Mouse (Mus musculus): ENCODE data around the gene Aox4. TPM values are rescaled to one million over a fixed set of nuclear protein-coding genes. Genes with fewer than 3 reads are reported as not detected.
A peak's percentile ranks its signal among the peaks of the same experiment; 100 is the strongest.

Gene Aox4
- polyA plus RNA-seq, 1 experiment, result 0.51 TPM

DNA sequence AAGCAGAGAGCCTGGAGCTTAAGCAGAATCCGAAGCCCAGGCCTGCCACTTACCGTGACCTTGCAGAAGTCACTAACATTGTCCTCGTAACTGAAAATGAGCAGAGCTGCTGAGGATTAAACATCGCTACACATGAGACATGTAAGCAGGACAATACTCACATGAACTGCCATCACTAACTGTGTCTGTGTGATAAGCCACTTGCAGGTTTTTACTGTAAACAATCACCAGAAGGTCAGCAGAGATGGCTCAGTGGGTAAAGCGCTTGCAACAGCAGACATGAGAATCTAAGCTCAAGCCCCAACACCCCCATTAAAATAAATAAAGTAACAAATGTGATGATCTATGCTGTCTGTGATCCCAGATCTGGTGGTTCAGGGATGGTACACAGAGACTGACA, 28.2 kb downstream of the Aox4 start:
- TF ChIP-seq POLR2A (IDR thresholded peaks at IDR 0.05; ENCODE audit: borderline replicate concordance, extremely low read depth, low read depth, low read length) (no peak), CTCF (IDR thresholded peaks at IDR 0.05; ENCODE audit: insufficient read depth, low read length) (no peak)
- DNase-seq, result no peak
- H3K4me1 ChIP-seq (ENCODE audit: control insufficient read depth, insufficient read depth, low read length), result no peaks in the 10 kb centered on the region
- 65% methylated on average over 5 of the region's 5 CpGs for WGBS
- no peak overlapping the region for H3K4me3 ChIP-seq (replicated peaks; ENCODE audit: extremely low read depth, low read depth, low read length)

DNA sequence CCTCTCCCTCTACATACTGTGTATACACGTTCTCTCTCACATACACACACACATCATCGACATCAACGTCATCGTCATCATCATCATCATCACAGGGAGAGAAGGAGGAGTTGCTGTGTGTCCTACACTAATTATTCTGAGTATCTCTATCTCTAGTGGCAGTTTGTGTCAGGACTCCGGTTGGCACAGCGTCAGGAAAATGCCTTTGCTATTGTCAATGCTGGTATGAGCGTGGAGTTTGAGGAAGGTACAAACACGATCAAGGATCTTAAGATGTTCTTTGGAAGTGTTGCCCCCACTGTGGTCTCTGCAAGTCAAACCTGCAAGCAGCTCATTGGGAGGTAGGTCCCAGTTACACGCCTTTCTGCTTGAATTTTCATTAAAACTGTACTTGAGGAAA, 28.8 kb downstream of the Aox4 start:
- TF ChIP-seq POLR2A (IDR thresholded peaks at IDR 0.05; ENCODE audit: borderline replicate concordance, extremely low read depth, low read depth, low read length) (no peak), CTCF (IDR thresholded peaks at IDR 0.05; ENCODE audit: insufficient read depth, low read length) (no peak)
- no peaks in the 10 kb centered on the region for H3K4me1 ChIP-seq (ENCODE audit: control insufficient read depth, insufficient read depth, low read length)
- no peak overlapping the region for H3K4me3 ChIP-seq (replicated peaks; ENCODE audit: extremely low read depth, low read depth, low read length)
- WGBS, result 87% methylated on average over 9 of the region's 9 CpGs
- DNase-seq, result no peak

DNA sequence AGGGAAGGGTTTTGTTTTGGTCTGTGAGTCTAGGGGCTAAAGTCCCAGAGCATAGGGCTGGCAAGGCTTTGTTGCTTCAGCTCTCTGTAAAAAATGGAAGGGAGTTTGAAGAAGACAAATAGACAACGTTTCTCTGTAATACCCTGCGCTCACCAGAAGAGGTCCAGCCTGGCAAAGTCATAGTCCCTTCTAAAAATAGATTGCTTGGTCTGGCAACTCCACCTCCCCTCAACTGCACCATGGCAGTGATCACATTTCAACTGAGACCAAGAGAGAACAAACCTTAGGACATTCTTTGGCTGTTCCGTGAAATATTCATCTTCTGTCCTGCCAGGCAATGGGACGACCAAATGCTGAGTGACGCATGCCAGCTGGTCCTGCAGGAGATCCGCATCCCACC, 30.1 kb downstream of the Aox4 start:
- DNase-seq, result no peak
- no peak for TF ChIP-seq CTCF (IDR thresholded peaks at IDR 0.05; ENCODE audit: insufficient read depth, low read length)
- TF ChIP-seq POLR2A (IDR thresholded peaks at IDR 0.05; ENCODE audit: borderline replicate concordance, extremely low read depth, low read depth, low read length), result no peak
- Histone ChIP-seq H3K4me3 (replicated peaks; ENCODE audit: extremely low read depth, low read depth, low read length) (no peak overlapping the region), H3K4me1 (ENCODE audit: control insufficient read depth, insufficient read depth, low read length) (no peaks in the 10 kb centered on the region)
- WGBS, result 51% methylated on average over 6 of the region's 6 CpGs

DNA sequence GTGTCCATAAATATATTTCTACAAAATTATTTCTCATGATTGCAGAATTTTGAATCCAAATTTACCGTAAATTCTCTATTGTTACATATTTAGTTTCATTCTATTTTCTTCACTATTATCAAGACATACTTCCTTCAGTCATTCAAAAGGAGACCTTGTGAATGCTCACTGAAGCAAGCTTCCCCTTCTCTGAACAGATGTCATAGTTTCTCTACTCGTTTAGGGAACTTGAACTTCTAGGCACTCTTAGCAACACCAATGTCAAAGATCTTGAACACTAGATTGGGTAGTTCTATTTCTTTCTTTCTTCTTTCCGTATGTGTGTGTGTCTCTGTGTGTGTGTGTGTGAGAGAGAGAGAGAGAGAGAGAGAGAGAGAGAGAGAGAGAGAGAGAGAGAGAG, 34.3 kb downstream of the Aox4 start:
- Histone ChIP-seq H3K4me3 (replicated peaks; ENCODE audit: extremely low read depth, low read depth, low read length) (no peak overlapping the region), H3K4me1 (ENCODE audit: control insufficient read depth, insufficient read depth, low read length) (no peaks in the 10 kb centered on the region)
- TF ChIP-seq CTCF (IDR thresholded peaks at IDR 0.05; ENCODE audit: insufficient read depth, low read length) (no peak), POLR2A (IDR thresholded peaks at IDR 0.05; ENCODE audit: borderline replicate concordance, extremely low read depth, low read depth, low read length) (no peak)
- no peak for DNase-seq
- 63% methylated on average over 3 of the region's 3 CpGs for WGBS

DNA sequence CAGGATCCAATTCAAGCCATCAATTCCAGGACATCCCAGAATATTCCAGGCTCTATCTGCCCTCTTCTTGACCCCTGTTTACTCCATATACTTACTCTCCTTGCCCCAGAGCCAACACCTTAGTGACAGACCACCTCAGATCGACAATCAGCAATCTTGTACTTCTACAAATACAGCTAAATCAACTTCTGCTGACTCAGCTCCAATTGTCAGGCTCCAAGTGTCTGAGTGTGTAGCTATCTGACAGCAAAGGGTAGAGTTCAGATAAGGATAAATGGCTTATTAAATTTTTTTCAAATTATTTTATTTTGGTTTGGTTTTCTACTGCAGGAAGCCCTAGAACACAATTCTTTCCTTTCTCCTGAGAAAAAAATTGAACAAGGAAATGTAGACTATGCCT, 38.3 kb downstream of the Aox4 start:
- 41% methylated on average over 1 of the region's 1 CpGs for WGBS
- no peak overlapping the region for H3K4me3 ChIP-seq (replicated peaks; ENCODE audit: extremely low read depth, low read depth, low read length)
- no peaks in the 10 kb centered on the region for H3K4me1 ChIP-seq (ENCODE audit: control insufficient read depth, insufficient read depth, low read length)
- TF ChIP-seq CTCF (IDR thresholded peaks at IDR 0.05; ENCODE audit: insufficient read depth, low read length), result no peak
- TF ChIP-seq POLR2A (IDR thresholded peaks at IDR 0.05; ENCODE audit: borderline replicate concordance, extremely low read depth, low read depth, low read length), result no peak
- DNase-seq, result no peak

DNA sequence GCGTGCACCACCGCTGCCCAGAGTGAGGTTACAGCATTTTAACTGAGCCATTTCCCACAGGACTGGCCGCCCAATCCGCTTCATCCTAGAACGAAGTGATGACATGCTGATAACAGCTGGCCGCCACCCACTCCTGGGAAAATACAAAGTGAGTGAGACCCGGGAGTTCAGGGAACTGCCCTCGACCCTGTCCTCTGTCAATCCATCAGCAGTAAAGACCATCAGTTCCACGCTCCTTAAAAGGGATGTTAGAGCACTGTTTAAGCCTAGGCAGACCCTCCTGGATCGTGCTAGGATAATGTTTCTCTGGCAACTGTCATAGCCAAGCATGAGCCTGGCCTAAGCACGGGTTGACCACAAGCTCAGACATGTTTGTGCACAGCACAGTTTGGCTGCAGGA, 43.3 kb downstream of the Aox4 start:
- no peaks in the 10 kb centered on the region for H3K4me1 ChIP-seq (ENCODE audit: control insufficient read depth, insufficient read depth, low read length)
- H3K4me3 ChIP-seq (replicated peaks; ENCODE audit: extremely low read depth, low read depth, low read length), result no peak overlapping the region
- DNase-seq, result no peak
- WGBS, result 57% methylated on average over 11 of the region's 11 CpGs
- TF ChIP-seq POLR2A (IDR thresholded peaks at IDR 0.05; ENCODE audit: borderline replicate concordance, extremely low read depth, low read depth, low read length) (no peak), CTCF (IDR thresholded peaks at IDR 0.05; ENCODE audit: insufficient read depth, low read length) (no peak)

DNA sequence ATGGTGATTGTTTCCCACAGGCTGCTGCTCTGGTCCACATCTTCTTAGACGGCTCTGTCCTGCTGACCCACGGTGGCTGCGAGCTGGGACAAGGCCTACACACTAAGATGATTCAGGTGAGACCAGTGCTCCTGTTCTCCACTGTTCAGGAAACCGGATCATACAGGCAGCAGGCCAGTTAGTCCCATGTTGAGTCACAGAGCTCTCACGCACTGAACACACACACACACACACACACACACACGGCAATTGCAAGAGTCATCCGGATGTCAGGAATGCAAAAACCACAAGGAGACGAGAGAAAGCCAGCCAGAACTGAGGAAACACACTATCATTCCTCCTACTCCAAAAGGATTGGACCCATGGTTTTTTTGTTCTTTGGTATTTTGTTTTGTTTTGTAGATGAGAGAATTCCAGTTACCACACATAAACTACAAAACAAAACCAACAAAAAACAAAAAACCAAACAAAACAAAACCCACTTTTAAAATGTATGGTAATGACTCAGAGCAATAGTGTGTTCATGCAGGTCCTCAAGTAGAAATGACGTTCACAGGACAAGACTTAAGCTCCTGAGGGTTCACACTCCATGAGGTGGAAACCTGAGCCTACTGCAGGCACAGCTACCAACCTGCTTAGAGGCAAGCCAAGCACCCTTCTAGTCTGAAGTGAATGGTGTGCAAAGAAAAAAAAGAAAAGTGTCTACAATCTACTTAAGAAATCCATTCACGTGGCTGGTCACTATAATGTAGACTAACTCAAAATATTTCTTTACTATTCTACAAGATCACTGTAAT, 47.2 kb downstream of the Aox4 start:
- WGBS, result 60% methylated on average over 10 of the region's 10 CpGs
- TF ChIP-seq POLR2A (IDR thresholded peaks at IDR 0.05; ENCODE audit: borderline replicate concordance, extremely low read depth, low read depth, low read length), result no peak
- TF ChIP-seq CTCF (IDR thresholded peaks at IDR 0.05; ENCODE audit: insufficient read depth, low read length), result no peak
- no peak for DNase-seq
- Histone ChIP-seq H3K4me3 (replicated peaks; ENCODE audit: extremely low read depth, low read depth, low read length) (no peak overlapping the region), H3K4me1 (ENCODE audit: control insufficient read depth, insufficient read depth, low read length) (no peaks in the 10 kb centered on the region)

DNA sequence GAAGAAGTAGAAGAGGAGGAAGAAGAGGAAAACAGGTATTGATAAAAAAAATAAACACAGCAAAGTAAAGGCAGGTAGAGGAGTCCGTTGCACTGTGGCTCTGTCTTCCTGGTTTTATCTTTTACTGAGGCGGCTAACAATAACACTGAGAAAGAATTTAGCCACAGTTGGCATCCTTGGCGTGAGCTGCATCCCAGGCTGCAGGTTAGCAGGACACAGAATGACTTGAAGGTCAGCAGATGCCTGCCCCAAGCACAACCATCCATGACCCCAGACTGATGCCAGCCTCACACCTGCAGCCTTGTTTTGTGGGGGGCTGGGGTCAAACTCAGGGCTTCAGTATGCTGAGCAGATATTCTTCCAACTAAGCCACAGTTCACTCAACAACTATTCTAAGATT, 50.1 kb downstream of the Aox4 start:
- Histone ChIP-seq H3K4me3 (replicated peaks; ENCODE audit: extremely low read depth, low read depth, low read length) (no peak overlapping the region), H3K4me1 (ENCODE audit: control insufficient read depth, insufficient read depth, low read length) (no peaks in the 10 kb centered on the region)
- TF ChIP-seq CTCF (IDR thresholded peaks at IDR 0.05; ENCODE audit: insufficient read depth, low read length) (no peak), POLR2A (IDR thresholded peaks at IDR 0.05; ENCODE audit: borderline replicate concordance, extremely low read depth, low read depth, low read length) (no peak)
- 42% methylated on average over 3 of the region's 3 CpGs for WGBS
- DNase-seq, result no peak

DNA sequence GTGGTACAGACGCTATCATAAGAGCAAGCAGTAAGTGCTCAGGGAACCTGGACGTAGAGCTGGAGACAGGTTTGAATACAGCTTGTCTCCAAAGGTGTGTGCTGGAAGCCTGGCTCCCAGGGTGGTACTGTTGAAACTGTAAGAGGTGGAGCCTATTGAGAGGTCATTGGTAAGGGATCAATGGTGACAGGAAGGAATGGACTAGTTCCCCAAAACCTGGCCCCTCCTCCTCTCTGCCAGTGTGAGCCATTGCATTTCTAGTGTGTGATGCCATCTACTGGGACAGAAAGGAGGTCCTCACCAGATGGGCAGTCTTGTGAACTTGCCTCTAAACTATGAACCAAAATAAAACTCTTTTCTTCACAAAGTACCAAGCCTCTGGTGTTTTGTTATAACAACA, 58.0 kb downstream of the Aox4 start:
- Histone ChIP-seq H3K4me1 (ENCODE audit: control insufficient read depth, insufficient read depth, low read length) (no peaks in the 10 kb centered on the region), H3K4me3 (replicated peaks; ENCODE audit: extremely low read depth, low read depth, low read length) (no peak overlapping the region)
- 80% methylated on average over 2 of the region's 2 CpGs for WGBS
- TF ChIP-seq POLR2A (IDR thresholded peaks at IDR 0.05; ENCODE audit: borderline replicate concordance, extremely low read depth, low read depth, low read length) (no peak), CTCF (IDR thresholded peaks at IDR 0.05; ENCODE audit: insufficient read depth, low read length) (no peak)
- no peak for DNase-seq

DNA sequence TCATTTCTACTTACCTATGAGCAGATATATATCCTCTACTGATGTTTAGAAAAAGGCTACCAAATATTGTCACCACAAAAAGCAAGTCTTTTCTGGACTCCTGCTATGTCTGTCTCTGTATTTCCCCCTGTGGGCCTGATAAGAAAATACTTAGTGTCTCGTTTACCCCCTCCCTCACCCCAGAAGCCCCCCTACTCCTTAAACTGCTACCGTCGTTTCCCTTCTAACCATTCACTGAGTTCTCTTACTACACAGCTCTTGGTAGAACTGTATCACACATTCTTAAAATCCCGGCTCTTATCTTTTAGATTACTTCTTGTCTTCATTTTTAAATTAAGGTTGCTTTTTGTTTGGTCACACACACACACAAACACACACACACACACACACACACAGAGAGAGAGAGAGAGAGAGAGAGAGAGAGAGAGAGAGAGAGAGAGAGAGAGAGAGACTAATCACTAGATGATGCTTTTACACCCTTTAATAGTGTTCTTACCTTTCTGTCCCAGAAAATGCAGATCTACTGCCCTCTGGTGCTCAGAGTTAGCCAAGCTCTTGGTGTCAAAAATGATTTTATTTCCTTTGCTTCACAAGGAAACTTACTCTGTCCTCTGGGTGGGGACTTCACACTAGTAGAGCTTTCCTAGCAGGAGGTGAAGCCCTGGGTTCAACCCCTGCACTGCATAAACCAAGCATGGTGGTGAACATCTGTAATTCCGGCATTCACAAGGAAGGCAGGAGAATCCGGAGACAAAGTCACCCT, 60.8 kb downstream of the Aox4 start:
- no peak for DNase-seq
- 46% methylated on average over 6 of the region's 6 CpGs for WGBS
- peak; percentile 32; the same call in 1 of the 2 replicates for TF ChIP-seq CTCF (IDR thresholded peaks at IDR 0.05; ENCODE audit: insufficient read depth, low read length)
- TF ChIP-seq POLR2A (IDR thresholded peaks at IDR 0.05; ENCODE audit: borderline replicate concordance, extremely low read depth, low read depth, low read length), result no peak
- Histone ChIP-seq H3K4me3 (replicated peaks; ENCODE audit: extremely low read depth, low read depth, low read length) (no peak overlapping the region), H3K4me1 (ENCODE audit: control insufficient read depth, insufficient read depth, low read length) (no peaks in the 10 kb centered on the region)
